Mouse (Mus musculus): ENCODE measurements around the gene Ccdc63. TPM values are rescaled to one million over a fixed set of nuclear protein-coding genes. Genes with fewer than 3 reads are reported as not detected.

Gene Ccdc63
- polyA plus RNA-seq, 1 experiment from 2014 or later, result 0.56 TPM

Other genes with a start within 250 kb of the Ccdc63 start
- gene Cux2, start 90.7 kb downstream of the Ccdc63 start, polyA plus RNA-seq (2015; fragmentation: Nextera tagmentation; extraction: Ambion mirVana), result 3.0 and 3.7 TPM in 2 replicates
- 7,978 and 9,755 TPM in 2 replicates for gene Myl2, start 39.9 kb downstream of the Ccdc63 start, polyA plus RNA-seq (2015; fragmentation: Nextera tagmentation; extraction: Ambion mirVana)
- gene Ppp1cc, start 17.5 kb upstream of the Ccdc63 start, polyA plus RNA-seq (2015; fragmentation: Nextera tagmentation; extraction: Ambion mirVana), result 237 and 248 TPM in 2 replicates
- 3.8 and 5.7 TPM in 2 replicates for gene Hvcn1, start 66.0 kb upstream of the Ccdc63 start, polyA plus RNA-seq (2015; fragmentation: Nextera tagmentation; extraction: Ambion mirVana)
- 2.9 and 3.2 TPM in 2 replicates for gene Tctn1, start 123.6 kb upstream of the Ccdc63 start, polyA plus RNA-seq (2015; fragmentation: Nextera tagmentation; extraction: Ambion mirVana)
- gene Pptc7, start 143.5 kb upstream of the Ccdc63 start, polyA plus RNA-seq (2015; fragmentation: Nextera tagmentation; extraction: Ambion mirVana), result 15.0 and 15.5 TPM in 2 replicates
- gene Rad9b, start 213.4 kb upstream of the Ccdc63 start, polyA plus RNA-seq (2015; fragmentation: Nextera tagmentation; extraction: Ambion mirVana), result 8.1 and 11.0 TPM in 2 replicates
- 198 and 200 TPM in 2 replicates for gene Vps29, start 213.5 kb upstream of the Ccdc63 start, polyA plus RNA-seq (2015; fragmentation: Nextera tagmentation; extraction: Ambion mirVana)
- gene Gpn3, start 231.1 kb upstream of the Ccdc63 start, polyA plus RNA-seq (2015; fragmentation: Nextera tagmentation; extraction: Ambion mirVana), result 51.3 and 68.6 TPM in 2 replicates
- 50.7 and 51.7 TPM in 2 replicates for gene Fam216a, start 231.5 kb upstream of the Ccdc63 start, polyA plus RNA-seq (2015; fragmentation: Nextera tagmentation; extraction: Ambion mirVana)

Data from heart, embryonic 16.5 days (tissue).